Mouse (Mus musculus) CD4-positive, CD25-positive, alpha-beta regulatory T cell, adult 2 months (primary cell): ENCODE results near the gene Rnase12.

ENCODE experiments used
- DNase-seq: peaks from one replicate; pipeline ENCODE4 v3.0.0-alpha.2; 2012; ENCODE audit warnings: low read depth, low spot score

Gene Rnase12

GRCm38 (mm10) chr14:51057401-51057831, at the start of gene Rnase12:
Gene Rnase12, minus strand, starts transcription at chr14:51057661.
- DNase-seq = peak; percentile 42

- no peak for DNase-seq
Observed at GRCm38 (mm10) chr14:51106449-51106967, 49.0 kb upstream of the Rnase12 start.

GRCm38 (mm10) chr14:51104366-51104765, 46.9 kb upstream of the Rnase12 start:
- DNase-seq = no peak

GRCm38 (mm10) chr14:51103217-51103616, 45.8 kb upstream of the Rnase12 start:
- peak; percentile 83 for DNase-seq

GRCm38 (mm10) chr14:51101284-51101683, 43.8 kb upstream of the Rnase12 start:
- no peak for DNase-seq

- no peak for DNase-seq
Observed at GRCm38 (mm10) chr14:51098921-51099320, 41.5 kb upstream of the Rnase12 start.

- peak; percentile 68 for DNase-seq
Observed at GRCm38 (mm10) chr14:51098300-51098699, 40.8 kb upstream of the Rnase12 start.

- DNase-seq = no peak
Observed at GRCm38 (mm10) chr14:51095736-51096524, 38.5 kb upstream of the Rnase12 start.

- DNase-seq = no peak
Observed at GRCm38 (mm10) chr14:51094921-51095320, 37.5 kb upstream of the Rnase12 start.

GRCm38 (mm10) chr14:51094096-51094875, 36.8 kb upstream of the Rnase12 start:
- DNase-seq = no peak

GRCm38 (mm10) chr14:51093496-51093895, 36.0 kb upstream of the Rnase12 start:
- peak; percentile 44 for DNase-seq

- no peak for DNase-seq
Observed at GRCm38 (mm10) chr14:51092073-51092620, 34.7 kb upstream of the Rnase12 start.

GRCm38 (mm10) chr14:51090921-51091900, 33.8 kb upstream of the Rnase12 start, which contains the start of the genes Rnase4 and Ang:
Gene Rnase4, plus strand, starts transcription at chr14:51091077.
Gene Ang, plus strand, starts transcription at chr14:51091150.
- peak; percentile 67 for DNase-seq

GRCm38 (mm10) chr14:51090077-51090781, 32.8 kb upstream of the Rnase12 start:
- peak; percentile 90 for DNase-seq

- DNase-seq = no peak
Observed at GRCm38 (mm10) chr14:51089674-51090076, 32.2 kb upstream of the Rnase12 start.

GRCm38 (mm10) chr14:51088970-51089673, 31.7 kb upstream of the Rnase12 start:
- peak; percentile 98 for DNase-seq

GRCm38 (mm10) chr14:51088166-51088969, 30.9 kb upstream of the Rnase12 start:
- DNase-seq = peak; percentile 85

- no peak for DNase-seq
Observed at GRCm38 (mm10) chr14:51087762-51088161, 30.3 kb upstream of the Rnase12 start.

GRCm38 (mm10) chr14:51085911-51086310, 28.4 kb upstream of the Rnase12 start:
- no peak for DNase-seq
